Mouse (Mus musculus) olfactory bulb, adult 2 months (tissue): ENCODE data around the gene Ifna6.
"Not testable (repeated sequence)": the region's sequence is repeated elsewhere in the genome, so short reads cannot be mapped to it uniquely, and the experiment has no call there.

ENCODE experiments used
- CTCF ChIP-seq: fragments of 200-500 bp; IDR thresholded peaks from 2 replicates; pipeline ENCODE4 v1.5.1; 2012; ENCODE audit warnings: low read depth, mild to moderate bottlenecking, low read length, moderate library complexity; ENCODE audit not compliant: insufficient read depth
- POLR2A ChIP-seq: fragments of 200-500 bp; IDR thresholded peaks from 2 replicates; pipeline ENCODE4 v1.6.1; 2012; ENCODE audit warnings: mild to moderate bottlenecking, low read depth, low read length, moderate library complexity; ENCODE audit not compliant: insufficient read depth

DNA sequence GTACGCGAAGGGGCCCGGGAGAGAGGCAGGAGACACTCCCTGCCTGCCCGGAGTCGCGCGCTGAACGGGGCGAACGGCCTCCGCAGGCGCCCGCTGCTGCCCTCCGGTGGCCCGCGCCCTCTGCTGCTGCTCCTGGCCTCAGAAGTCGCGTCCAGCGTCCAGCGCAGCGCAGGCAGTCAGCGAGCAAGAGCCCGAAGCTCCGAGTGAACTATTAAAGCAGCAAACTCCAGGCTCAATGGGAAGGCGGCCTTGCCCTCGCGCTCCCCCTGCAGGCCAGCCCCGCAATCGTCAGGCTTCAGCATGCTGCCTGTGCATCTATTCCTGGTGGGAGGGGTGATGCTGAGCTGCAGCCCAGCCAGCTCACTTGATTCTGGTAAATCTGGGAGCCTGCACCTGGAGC, 47.7 kb upstream of the Ifna6 start, which contains the start of gene Gm13272:
- not testable (repeated sequence) for TF ChIP-seq POLR2A, CTCF
